Mouse (Mus musculus) thymus, adult 2 months (tissue): ENCODE measurements at regions not wholly inside any gene's neighbourhood (a gene's known extent, or its start where the extent isn't known, plus 50 kb on each side); places are given as distances from the start of the nearest gene placed in this dataset.

Experiments
- CTCF ChIP-seq: fragments of 200-500 bp; IDR thresholded peaks from 2 replicates; pipeline ENCODE4 v1.5.1; 2012; ENCODE audit warnings: mild to moderate bottlenecking, control low read depth, low read length, moderate library complexity, borderline replicate concordance; ENCODE audit not compliant: control insufficient read depth, poor library complexity, insufficient read depth; ENCODE audit errors: extremely low read depth
- POLR2A ChIP-seq: fragments of 200-500 bp; IDR thresholded peaks from 2 replicates; pipeline ENCODE4 v1.6.1; 2012; ENCODE audit warnings: mild to moderate bottlenecking, low read length, control low read depth, moderate library complexity; ENCODE audit not compliant: control insufficient read depth, poor library complexity, insufficient read depth; ENCODE audit errors: extremely low read depth

DNA sequence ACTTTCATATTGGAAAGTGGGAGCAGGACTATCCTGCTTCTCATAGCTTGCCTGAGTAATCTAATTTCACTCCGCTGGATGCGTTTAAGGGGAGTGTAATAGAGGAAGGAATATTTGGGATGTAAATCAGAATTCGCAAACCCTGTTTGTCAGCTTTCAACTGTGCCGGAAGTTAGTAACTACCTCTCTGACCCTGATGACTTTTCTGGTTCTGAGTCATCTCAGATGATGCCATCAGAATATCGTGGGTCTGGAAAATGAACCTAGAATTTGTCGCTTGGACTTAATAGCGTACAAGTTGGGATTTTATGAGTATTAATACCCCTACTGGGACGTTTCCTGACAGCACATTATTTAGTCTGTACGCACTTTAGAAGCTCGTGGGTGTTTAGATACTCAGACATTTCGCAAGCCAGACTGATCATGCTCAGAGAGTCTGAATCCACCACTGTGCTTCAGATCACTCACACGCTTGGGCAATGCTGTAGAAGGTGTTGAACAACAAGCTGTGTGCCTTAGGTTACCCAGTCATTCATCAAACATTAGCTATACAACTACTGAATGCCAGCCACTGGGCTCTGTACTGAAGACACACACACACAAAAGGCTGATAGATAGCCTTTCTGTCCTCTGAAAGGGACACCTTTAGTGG lies 131.1 kb downstream of the Phlda1 start:
- TF ChIP-seq CTCF = no peak
- TF ChIP-seq POLR2A = no peak
